Mouse (Mus musculus) layer of hippocampus, postnatal 14 days (tissue): ENCODE results near the gene Ppp1ca. TPM values are rescaled to one million over a fixed set of nuclear protein-coding genes. Genes with fewer than 3 reads are reported as not detected.
A peak's percentile ranks its signal among the peaks of the same experiment; 100 is the strongest.

Experiments
- DNase-seq, 2 experiments: peaks; one replicate each; pipeline ENCODE4 v3.0.0; 2021 to 2022; ENCODE audit warnings: low spot score in 2 of 2, mixed read lengths in 1 of 2
- microRNA-seq, 2 experiments: library from miRNA; unstranded; fragments of <30 nt; microRNA quantifications; one replicate each; pipeline ENCODE4 v1.2.0; 2021
- total RNA-seq, 2 experiments: library from RNA; stranded (reverse); gene quantifications; 2 replicates each; pipeline ENCODE4 v1.2.3; 2021

Gene Ppp1ca
- total RNA-seq, 2 experiments from 2014 or later, result 281 TPM

DNA sequence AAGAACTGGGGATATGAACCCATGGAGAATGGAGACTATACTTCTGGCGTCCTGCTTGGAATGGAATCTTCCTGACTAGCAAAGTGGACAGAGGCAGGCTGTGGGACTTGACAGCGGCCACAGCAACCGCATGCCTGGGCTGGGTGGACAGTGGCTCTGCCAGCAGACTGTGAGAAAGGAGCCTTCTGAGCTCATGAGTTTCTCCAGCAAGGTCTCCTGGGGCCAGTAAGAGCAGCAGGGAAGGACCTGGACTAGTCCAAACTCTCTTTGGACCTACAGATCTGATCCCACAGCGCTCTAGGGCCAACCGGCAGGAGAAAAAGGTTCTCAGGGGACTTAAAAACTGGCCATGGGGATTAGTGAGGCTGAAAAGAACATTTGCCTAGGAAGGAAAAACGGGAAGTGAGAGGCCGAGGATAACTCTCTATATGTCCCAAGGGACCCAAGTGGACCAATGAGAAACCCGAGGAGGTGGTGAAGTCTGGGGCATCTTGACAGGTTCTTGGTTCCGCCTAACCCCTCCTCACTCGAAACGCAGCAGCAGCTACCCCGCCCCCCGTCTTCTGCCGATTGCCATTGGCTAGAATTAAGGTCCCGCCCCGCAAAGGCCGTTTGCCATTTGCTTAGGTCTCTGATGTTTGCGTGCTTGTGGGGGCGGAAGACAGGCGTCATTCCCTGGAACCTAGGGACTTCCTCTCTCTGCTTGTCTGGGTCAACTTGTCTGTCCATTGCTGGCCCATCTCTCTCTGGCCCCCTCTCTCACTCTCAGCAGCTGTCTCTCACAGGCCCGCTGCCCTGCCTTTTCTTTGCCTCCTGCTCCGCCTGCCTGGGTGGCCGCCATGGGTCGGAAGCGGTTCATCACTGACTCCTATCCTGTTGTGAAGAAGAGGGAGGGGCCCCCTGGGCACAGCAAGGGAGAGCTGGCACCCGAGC is 39.7 kb downstream of the Ppp1ca start, which contains the start of gene Pold4:
Gene Pold4, plus strand, starts transcription at position 647 of the 933 bp plus-strand sequence.
- peak; percentile 94 to 97 for DNase-seq

DNA sequence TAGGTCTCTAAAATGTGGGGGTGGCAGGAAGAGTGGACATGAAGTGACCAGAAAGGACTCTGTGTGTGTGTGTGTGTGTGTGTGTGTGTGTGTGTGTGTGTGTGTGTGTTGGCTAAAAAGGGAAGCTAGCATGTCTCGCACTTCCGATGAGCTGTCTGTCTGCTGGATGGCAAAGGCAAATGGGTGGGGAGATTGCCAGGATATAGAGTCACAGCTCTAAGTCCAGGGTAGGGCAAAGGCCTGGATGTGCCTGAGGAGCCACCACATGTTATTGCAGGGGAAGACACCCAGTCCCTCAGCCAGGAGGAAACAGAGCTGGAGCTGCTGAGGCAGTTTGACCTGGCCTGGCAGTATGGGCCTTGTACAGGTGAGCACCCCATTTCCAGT is 40.3 kb downstream of the Ppp1ca start:
- no peak for DNase-seq

DNA sequence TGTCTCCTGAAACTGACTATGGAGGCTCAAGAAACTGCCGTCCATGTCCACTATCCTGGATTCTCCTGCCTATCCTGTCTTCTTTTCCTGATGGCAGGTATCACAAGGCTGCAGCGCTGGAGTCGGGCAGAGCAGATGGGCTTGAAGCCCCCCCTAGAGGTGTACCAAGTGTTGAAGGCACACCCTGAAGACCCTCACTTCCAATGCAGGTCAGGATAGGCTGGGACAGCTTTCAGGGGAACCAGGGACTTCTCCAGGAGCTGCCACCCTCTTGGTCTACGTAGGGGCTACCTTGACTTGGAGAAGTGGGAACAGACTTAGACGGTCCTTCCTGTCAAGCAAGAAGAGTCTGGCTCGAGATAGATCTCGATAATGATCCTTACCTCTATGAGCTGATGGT is 40.8 kb downstream of the Ppp1ca start:
- no peak for DNase-seq

DNA sequence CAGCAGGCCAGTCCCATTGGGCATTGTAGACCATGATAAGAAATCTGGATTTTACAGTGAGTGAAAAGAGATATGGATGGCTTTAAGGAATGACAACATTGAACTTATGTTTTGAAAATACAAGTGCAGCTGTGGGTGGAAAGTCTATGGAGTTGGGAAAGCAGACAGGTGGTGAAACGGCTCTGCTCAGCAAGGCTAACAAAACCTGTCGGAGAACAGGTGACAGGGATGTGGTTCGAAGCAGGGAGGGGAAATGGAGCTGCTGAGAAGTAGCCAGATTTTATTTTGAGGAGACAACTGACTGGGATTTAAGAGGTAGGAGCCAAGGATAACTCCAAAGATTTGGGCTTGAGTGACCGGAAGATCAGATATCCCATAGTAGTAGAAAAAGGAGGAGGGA is 42.7 kb downstream of the Ppp1ca start:
- no peak for DNase-seq

DNA sequence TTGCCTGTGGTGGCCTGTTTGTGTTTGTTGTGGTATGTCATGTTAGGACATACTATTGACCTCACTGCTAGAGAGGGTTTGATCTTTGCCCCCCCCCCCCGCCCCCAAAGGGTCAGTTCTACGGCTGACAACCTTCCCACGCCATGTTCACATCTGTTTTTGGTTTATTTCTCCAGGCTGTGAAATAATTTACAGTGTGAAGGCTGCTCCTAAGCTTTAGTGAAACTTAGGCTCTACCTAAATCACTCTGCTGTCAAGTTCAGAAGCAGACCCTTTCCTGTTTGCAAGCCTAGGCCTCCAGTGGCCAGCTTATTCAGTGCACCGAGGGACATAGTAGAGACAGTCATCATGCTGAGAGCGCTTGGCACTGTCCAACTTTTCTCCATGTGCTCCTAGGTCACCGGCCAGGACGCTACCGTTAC is 48.4 kb downstream of the Ppp1ca start:
- no peak for DNase-seq

DNA sequence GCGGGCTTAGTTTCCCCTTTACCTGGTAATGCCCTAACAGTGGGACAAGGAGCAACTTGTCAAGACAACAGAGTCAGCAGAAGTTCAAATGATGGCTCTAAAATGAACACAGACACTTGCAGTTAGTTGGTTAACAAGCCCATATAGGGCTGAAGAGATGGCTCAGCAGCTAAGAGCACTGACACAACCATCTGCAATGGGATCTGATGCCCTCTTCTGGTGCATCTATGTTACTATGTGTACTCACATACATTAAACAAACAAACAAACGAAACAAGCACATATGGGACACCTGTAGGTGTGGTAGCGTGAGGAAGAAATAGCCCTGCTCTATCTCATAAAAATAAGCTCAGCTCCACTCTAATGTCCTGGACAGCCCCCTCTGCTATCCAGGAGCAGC is 50.6 kb downstream of the Ppp1ca start:
- DNase-seq, result no peak

DNA sequence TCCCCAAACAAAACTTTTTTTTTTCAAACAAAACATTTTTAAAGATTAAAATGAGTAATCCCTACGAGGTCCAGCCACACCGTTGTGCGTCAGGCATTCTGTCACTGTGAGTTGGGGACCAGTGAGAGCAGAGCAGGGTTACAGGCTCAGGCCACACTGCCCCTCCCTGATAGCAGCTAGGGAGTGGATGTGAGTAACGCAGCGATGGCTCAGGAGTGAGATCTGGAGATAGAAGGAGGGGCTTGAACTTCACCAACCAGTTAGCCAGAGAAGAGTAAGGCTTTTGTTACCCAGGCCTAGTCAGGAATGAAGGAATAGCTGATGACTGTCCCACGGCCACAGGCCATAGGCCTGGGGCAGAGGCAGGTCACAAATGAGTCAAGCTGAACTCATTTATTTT is 52.9 kb downstream of the Ppp1ca start:
- DNase-seq, result no peak

Small RNA genes lying within 50 kb of the gene (microRNA-seq; reads per million reads assigned to microRNA genes)
- gene Gm26115, result 0 reads per million in 2 experiments

Other genes with a start within 250 kb of the Ppp1ca start
- gene Aldh3b3, start 233.4 kb upstream of the Ppp1ca start, total RNA-seq, result not detected
- gene Aldh3b2, start 219.7 kb upstream of the Ppp1ca start, total RNA-seq, result 1 to 10 TPM in 1 of 2 experiments, under 1 TPM in 1; 0.98 to 1.9 TPM
- 1 to 10 TPM; 2.0 to 2.3 TPM for gene Acy3, start 205.5 kb upstream of the Ppp1ca start, total RNA-seq
- not detected for gene Tbx10, start 199.3 kb upstream of the Ppp1ca start, total RNA-seq
- gene Nudt8, start 191.5 kb upstream of the Ppp1ca start, total RNA-seq, result 10 to 100 TPM; 12.3 to 12.5 TPM
- gene Gm49405, start 191.4 kb upstream of the Ppp1ca start, total RNA-seq, result 1 to 10 TPM; 1.5 to 2.2 TPM
- gene Doc2g, start 188.8 kb upstream of the Ppp1ca start, total RNA-seq, result 1 to 10 TPM; 2.3 to 3.0 TPM
- 100 to 1,000 TPM; 234 to 250 TPM for gene Ndufv1, start 179.3 kb upstream of the Ppp1ca start, total RNA-seq
- 100 to 1,000 TPM; 264 to 267 TPM for gene Gstp1, start 154.1 kb upstream of the Ppp1ca start, total RNA-seq
- gene Gstp2, start 146.0 kb upstream of the Ppp1ca start, total RNA-seq, result 10 to 100 TPM; 25.9 to 48.3 TPM
- gene Gstp3, start 132.5 kb upstream of the Ppp1ca start, total RNA-seq, result not detected
- gene Cabp2, start 110.5 kb upstream of the Ppp1ca start, total RNA-seq, result not detected
- 10 to 100 TPM; 25.0 to 34.1 TPM for gene Cdk2ap2, start 94.9 kb upstream of the Ppp1ca start, total RNA-seq
- 100 to 1,000 TPM; 192 to 214 TPM for gene Pitpnm1, start 92.1 kb upstream of the Ppp1ca start, total RNA-seq
- gene Aip, start 66.2 kb upstream of the Ppp1ca start, total RNA-seq, result 10 to 100 TPM; 73.9 to 83.2 TPM
- gene Gpr152, start 52.3 kb upstream of the Ppp1ca start, total RNA-seq, result not detected
- not detected for gene Cabp4, start 48.0 kb upstream of the Ppp1ca start, total RNA-seq
- gene Coro1b, start 43.4 kb upstream of the Ppp1ca start, total RNA-seq, result 100 to 1,000 TPM in 1 of 2 experiments, 10 to 100 TPM in 1; 91.1 to 102 TPM
- 1 to 10 TPM in 1 of 2 experiments, under 1 TPM in 1; 0.99 to 2.5 TPM for gene Ptprcap, start 38.5 kb upstream of the Ppp1ca start, total RNA-seq
- gene Rps6kb2, start 28.7 kb upstream of the Ppp1ca start, total RNA-seq, result 10 to 100 TPM; 32.6 to 40.9 TPM
- gene Carns1, start 16.6 kb upstream of the Ppp1ca start, total RNA-seq, result 1 to 10 TPM; 4.0 to 4.9 TPM
- 1 to 10 TPM in 1 of 2 experiments, under 1 TPM in 1; 0.74 to 1.8 TPM for gene Tbc1d10c, start 781 bp upstream of the Ppp1ca start, total RNA-seq
- 1 to 10 TPM; 6.6 to 6.7 TPM for gene Rad9a, start 9.6 kb downstream of the Ppp1ca start, total RNA-seq
- under 1 TPM; 0.88 to 0.90 TPM for gene Clcf1, start 22.2 kb downstream of the Ppp1ca start, total RNA-seq
- gene AC109138.7, start 22.3 kb downstream of the Ppp1ca start, total RNA-seq, result not detected
- 10 to 100 TPM; 11.9 to 13.5 TPM for gene Pold4, start 39.8 kb downstream of the Ppp1ca start, total RNA-seq
- gene Ssh3, start 77.1 kb downstream of the Ppp1ca start, total RNA-seq, result 10 to 100 TPM; 51.6 to 55.7 TPM
- gene Ankrd13d, start 91.1 kb downstream of the Ppp1ca start, total RNA-seq, result 10 to 100 TPM; 70.3 to 81.8 TPM
- 100 to 1,000 TPM; 146 to 150 TPM for gene Grk2, start 114.2 kb downstream of the Ppp1ca start, total RNA-seq
- gene Kdm2a, start 206.2 kb downstream of the Ppp1ca start, total RNA-seq, result 10 to 100 TPM; 69.3 to 73.2 TPM
- gene Rhod, start 247.4 kb downstream of the Ppp1ca start, total RNA-seq, result 1 to 10 TPM; 2.0 to 2.2 TPM